Mouse (Mus musculus) CH12.LX (cell line): ENCODE measurements around the gene Dab2. TPM values are rescaled to one million over a fixed set of nuclear protein-coding genes. Genes with fewer than 3 reads are reported as not detected.

Experiments used
- DNase-seq: peaks from one replicate; pipeline ENCODE4 v3.0.0-alpha.2; 2013; ENCODE audit errors: extremely low read depth
- H3K27ac ChIP-seq: 2 replicates; pipeline ENCODE4 v1.5.1; 2012; ENCODE audit warnings: low read depth, mild to moderate bottlenecking, control low read depth, moderate library complexity; ENCODE audit not compliant: insufficient read depth
- H3K27me3 ChIP-seq: replicated peaks from 2 replicates; pipeline ENCODE3; 2012; ENCODE audit warnings: inconsistent platforms
- H3K36me3 ChIP-seq, 2 experiments: replicated peaks in 1 of 2; 2 replicates each; pipeline versions ENCODE3 to v1.6.1; 2012; ENCODE audit warnings: inconsistent platforms in 1 of 2, low read length in 1 of 2, mild to moderate bottlenecking in 1 of 2, mixed read lengths in 1 of 2, moderate library complexity in 1 of 2; ENCODE audit not compliant: control insufficient read depth in 1 of 2, insufficient read depth in 1 of 2
- H3K4me1 ChIP-seq, 2 experiments: 2 replicates each; pipeline ENCODE4 v1.6.1; 2012; ENCODE audit warnings: inconsistent platforms in 1 of 2, moderate library complexity in 1 of 2; ENCODE audit not compliant: insufficient read depth in 2 of 2, control insufficient read depth in 1 of 2
- H3K4me2 ChIP-seq: 2 replicates; pipeline ENCODE4 v1.6.1; 2012; ENCODE audit warnings: low read depth, mild to moderate bottlenecking, control low read depth; ENCODE audit not compliant: poor library complexity, insufficient read depth, severe bottlenecking
- H3K4me3 ChIP-seq, 3 experiments: fragments of 150-350 bp in 1 of 3; sonication (generic) in 1 of 3; replicated peaks in 1 of 3; 2 replicates each; pipeline versions ENCODE3 to v1.5.1; 2011 to 2012; ENCODE audit warnings: low read depth in 2 of 3, low read length in 2 of 3, mild to moderate bottlenecking in 2 of 3, moderate library complexity in 2 of 3, control low read depth in 1 of 3, improper control_type of control experiment in 1 of 3, inconsistent platforms in 1 of 3, mixed read lengths in 1 of 3; ENCODE audit not compliant: poor library complexity in 1 of 3
- H3K79me2 ChIP-seq: replicated peaks from 2 replicates; pipeline ENCODE4 v1.6.1; 2012; ENCODE audit warnings: mild to moderate bottlenecking, moderate library complexity; ENCODE audit not compliant: control insufficient read depth, poor library complexity, insufficient read depth, severe bottlenecking; ENCODE audit errors: extremely low read depth
- H3K9ac ChIP-seq: 2 replicates; pipeline ENCODE4 v1.6.1; 2012; ENCODE audit warnings: low read depth, mild to moderate bottlenecking, control low read depth, moderate library complexity; ENCODE audit not compliant: insufficient read depth
- H3K9me3 ChIP-seq: replicated peaks from 2 replicates; pipeline ENCODE3; 2012; ENCODE audit warnings: low read length, inconsistent platforms, mixed read lengths
- BHLHE40 ChIP-seq: IDR thresholded peaks from 2 replicates; pipeline ENCODE4 v1.6.1; 2011; ENCODE audit warnings: mild to moderate bottlenecking, low read depth, low read length, improper control_type of control experiment
- CHD1 ChIP-seq: IDR thresholded peaks from 2 replicates; pipeline ENCODE4 v1.6.1; 2012; ENCODE audit warnings: low read depth, low read length, improper control_type of control experiment, inconsistent platforms
- CTCF ChIP-seq, 2 experiments: IDR thresholded peaks in 1 of 2; conservative IDR thresholded peaks in 1 of 2; 2 replicates each; pipeline ENCODE4 v1.5.1; 2011 to 2012; ENCODE audit warnings: low read depth in 2 of 2, low read length in 2 of 2, improper control_type of control experiment in 1 of 2, inconsistent platforms in 1 of 2, mild to moderate bottlenecking in 1 of 2, moderate library complexity in 1 of 2
- E2F4 ChIP-seq: IDR thresholded peaks from 2 replicates; pipeline ENCODE4 v1.6.1; 2011; ENCODE audit warnings: low read depth, low read length, improper control_type of control experiment; ENCODE audit not compliant: insufficient replicate concordance
- ELF1 ChIP-seq: IDR thresholded peaks from 2 replicates; pipeline ENCODE4 v1.6.1; 2014; ENCODE audit warnings: low read depth, mild to moderate bottlenecking, inconsistent platforms, low read length, improper control_type of control experiment
- EP300 ChIP-seq: IDR thresholded peaks from 2 replicates; pipeline ENCODE4 v1.6.1; 2011; ENCODE audit warnings: low read length, improper control_type of control experiment
- ETS1 ChIP-seq: conservative IDR thresholded peaks from 2 replicates; pipeline ENCODE4 v1.6.1; 2012; ENCODE audit warnings: low read depth, mild to moderate bottlenecking, inconsistent platforms, low read length, improper control_type of control experiment, moderate library complexity
- GABPA ChIP-seq: IDR thresholded peaks from 2 replicates; pipeline ENCODE4 v1.6.1; 2012; ENCODE audit warnings: low read depth, low read length, improper control_type of control experiment, inconsistent platforms; ENCODE audit not compliant: insufficient replicate concordance
- IRF4 ChIP-seq: IDR thresholded peaks from 2 replicates; pipeline ENCODE4 v1.6.1; 2014; ENCODE audit warnings: low read depth, mild to moderate bottlenecking, inconsistent platforms, low read length, improper control_type of control experiment
- MEF2A ChIP-seq: IDR thresholded peaks from 2 replicates; pipeline ENCODE4 v1.6.1; 2014; ENCODE audit warnings: low read depth, mild to moderate bottlenecking, inconsistent platforms, low read length, improper control_type of control experiment, borderline replicate concordance
- MYC ChIP-seq: IDR thresholded peaks from 2 replicates; pipeline ENCODE4 v1.6.1; 2011; ENCODE audit warnings: low read depth, mild to moderate bottlenecking, improper control_type of control experiment, low read length
- NELFE ChIP-seq: IDR thresholded peaks from 2 replicates; pipeline ENCODE4 v1.6.1; 2011; ENCODE audit warnings: low read depth, low read length, improper control_type of control experiment
- POLR2A ChIP-seq: IDR thresholded peaks from 2 replicates; pipeline ENCODE4 v1.6.1; 2011; ENCODE audit warnings: low read depth, mild to moderate bottlenecking, improper control_type of control experiment, low read length
- POLR2AphosphoS2 ChIP-seq: IDR thresholded peaks from 2 replicates; pipeline ENCODE4 v1.6.1; 2011; ENCODE audit warnings: low read depth, low read length, improper control_type of control experiment
- TCF12 ChIP-seq: IDR thresholded peaks from 2 replicates; pipeline ENCODE4 v1.6.1; 2014; ENCODE audit warnings: low read depth, mild to moderate bottlenecking, inconsistent platforms, low read length, improper control_type of control experiment
- UBTF ChIP-seq: IDR thresholded peaks from 2 replicates; pipeline ENCODE4 v1.6.1; 2012; ENCODE audit warnings: low read depth, mild to moderate bottlenecking, inconsistent platforms, low read length, improper control_type of control experiment, moderate library complexity
- ZC3H11A ChIP-seq: IDR thresholded peaks from 2 replicates; pipeline ENCODE4 v1.6.1; 2012; ENCODE audit warnings: low read depth, mild to moderate bottlenecking, inconsistent platforms, low read length, improper control_type of control experiment
- dilution Hi-C: fragments of 300-500 bp; cut with MboI; formaldehyde crosslinking; loops from 2 replicates; pipeline ENCODE4 v1.14.3; 2020; ENCODE audit warnings: low sequenced_read_pairs; ENCODE audit not compliant: extremely low pct_unique_long_range_greater_than_20kb, extremely low pct_ligation_motif_present
- in situ Hi-C: fragments of 300-500 bp; cut with MboI; formaldehyde crosslinking; loops from 3 replicates; pipeline ENCODE4 v1.14.3; 2019; ENCODE audit warnings: low sequenced_read_pairs, low pct_ligation_motif_present, low pct_unique_long_range_greater_than_20kb, mixed read lengths
- polyA plus RNA-seq: library from polyadenylated mRNA; unstranded; fragments of >175 nt; gene quantifications from 2 replicates; pipeline ENCODE4 v1.2.1, GENCODE M21; 2012; ENCODE audit warnings: low read depth; ENCODE audit not compliant: insufficient read length
- total RNA-seq, 2 experiments: library from RNA; depleted of rRNA; stranded (reverse); fragments of 300-350 nt in 1 of 2; fragments of >200 nt in 1 of 2; gene quantifications; 2 replicates each; pipeline ENCODE4 v1.2.3; 2012 to 2014

Dab2 gene
- total and polyA plus RNA-seq, 3 experiments: 0.17 TPM; not detected in 1

DNA sequence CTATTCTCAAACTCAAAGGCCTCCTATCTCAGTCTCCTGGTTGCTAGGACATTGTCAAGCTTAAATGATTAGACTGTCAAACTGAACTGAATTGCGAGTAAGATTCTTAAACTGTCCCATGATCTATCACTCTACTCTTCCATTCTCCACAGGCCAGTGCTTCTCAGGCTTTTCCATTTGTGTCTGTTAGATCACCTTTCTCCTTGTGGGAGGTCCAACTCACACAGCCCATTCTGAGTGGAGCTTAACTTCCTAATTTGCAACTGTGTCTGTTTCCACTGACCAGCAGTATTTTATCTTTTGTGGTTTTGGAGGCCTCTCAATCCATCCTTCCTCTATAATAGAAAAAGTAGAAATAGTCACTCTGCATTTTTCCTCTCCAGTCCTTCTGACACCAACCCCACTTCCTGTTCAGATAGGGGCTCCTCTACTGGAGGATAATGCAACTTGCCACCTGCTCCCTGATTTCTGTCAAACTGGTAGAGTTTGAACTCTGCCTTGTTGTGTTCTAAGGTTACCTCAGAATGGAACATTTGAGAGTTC lies 35.1 kb downstream of the Dab2 start:
- Histone ChIP-seq H3K4me1 (peaks cover 0 to 7% of the 10 kb centered on the region in 2 experiments; a peak in 2 of 4 replicates), H3K36me3 (no peaks in the 10 kb centered on the region), H3K4me3 (no peak overlapping the region), H3K9ac (no peak overlapping the region), H3K27me3 (no peaks in the 10 kb centered on the region), H3K4me2 (no peak overlapping the region), H3K9me3 (no peaks in the 10 kb centered on the region), H3K27ac (no peak overlapping the region), H3K79me2 (no peaks in the 10 kb centered on the region)
- in situ Hi-C loops (no loop called here), dilution Hi-C loops (no loop called here)
- TF ChIP-seq CHD1: no peak
- no peak for TF ChIP-seq ZC3H11A
- no peak for TF ChIP-seq POLR2AphosphoS2
- DNase-seq: peak; percentile 24

DNA sequence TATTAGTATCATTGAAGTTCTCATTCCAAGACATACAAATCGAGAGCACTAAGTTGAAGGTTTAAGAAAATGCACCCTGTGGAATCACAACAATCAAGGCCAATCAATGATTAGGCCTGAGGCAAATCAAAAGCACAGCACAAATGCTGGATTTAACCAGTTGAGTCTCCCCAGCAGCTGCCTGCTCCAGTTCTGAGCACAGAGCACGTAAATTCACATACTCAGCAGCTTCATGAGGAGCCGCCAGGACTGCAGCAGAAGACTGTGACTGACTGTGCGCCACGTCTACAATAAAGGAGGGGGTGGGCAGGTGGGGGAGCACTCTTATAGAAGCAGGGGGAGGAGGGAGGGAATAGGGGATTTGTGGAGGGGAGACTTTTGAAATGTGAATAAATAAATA lies 40.2 kb downstream of the Dab2 start:
- peaks cover 2 to 11% of the 10 kb centered on the region in 2 experiments; a peak in 2 of 4 replicates for H3K4me1 ChIP-seq
- no peak overlapping the region for H3K27ac ChIP-seq

GRCm38 (mm10) chr15:6340347-6340746 lies 40.8 kb downstream of the Dab2 start:
- no peak for DNase-seq
- H3K79me2 ChIP-seq: no peaks in the 10 kb centered on the region
- H3K36me3 ChIP-seq: no peaks in the 10 kb centered on the region
- H3K9ac ChIP-seq: no peak overlapping the region
- H3K4me3 ChIP-seq: no peak overlapping the region
- H3K4me1 ChIP-seq: peaks cover 2 to 7% of the 10 kb centered on the region in 2 experiments; a peak in 2 of 4 replicates
- in situ Hi-C loops (no loop called here), dilution Hi-C loops (no loop called here)
- H3K4me2 ChIP-seq: peak overlapping the region; percentile 75
- TF ChIP-seq TCF12 (no peak), IRF4 (peak; percentile 44; the same call in 1 of the 2 replicates)
- no peaks in the 10 kb centered on the region for H3K9me3 ChIP-seq
- no peaks in the 10 kb centered on the region for H3K27me3 ChIP-seq
- H3K27ac ChIP-seq: no peak overlapping the region

More for the DNA sequence above, 40.2 kb downstream of the Dab2 start:
- H3K79me2 ChIP-seq: no peaks in the 10 kb centered on the region
- no peaks in the 10 kb centered on the region for H3K36me3 ChIP-seq
- H3K4me3 ChIP-seq: no peak overlapping the region
- H3K9me3 ChIP-seq: no peaks in the 10 kb centered on the region
- TF ChIP-seq MEF2A: no peak
- no peak for TF ChIP-seq POLR2A
- TF ChIP-seq CHD1: no peak
- no peak for TF ChIP-seq UBTF
- no peak for TF ChIP-seq ELF1
- no peak for TF ChIP-seq TCF12
- no peak for TF ChIP-seq MYC
- no peak for TF ChIP-seq ZC3H11A
- no peak for TF ChIP-seq EP300
- no peak for TF ChIP-seq NELFE
- no peak for TF ChIP-seq CTCF (conservative IDR thresholded peaks at IDR 0.05 in 1 of 2, IDR thresholded peaks at IDR 0.05 in 1 of 2; ENCODE audit: low read depth in 2 of 2, low read length in 2 of 2)
- no peak for TF ChIP-seq BHLHE40
- no peak for TF ChIP-seq E2F4
- TF ChIP-seq GABPA: no peak
- TF ChIP-seq ETS1: no peak
- in situ Hi-C loops (no loop called here), dilution Hi-C loops (no loop called here)
- H3K9ac ChIP-seq: no peak overlapping the region
- H3K27me3 ChIP-seq: no peaks in the 10 kb centered on the region
- H3K4me2 ChIP-seq: no peak overlapping the region
- no peak for DNase-seq
